Mouse (Mus musculus) spleen, embryonic (tissue): ENCODE data around the gene Hddc3.

Source experiments
- CTCF ChIA-PET: fragments of 350-600 bp; sonication (Branson Sonifier 250); formaldehyde crosslinking; loops from one replicate; lab custom pipeline; 2022; lab: Charles Lee

The Hddc3 gene

GRCm38 (mm10) chr7:80368635-80369421 is 25.9 kb downstream of the Hddc3 start:
- CTCF ChIA-PET, result interaction anchor here (0.7 to 1.0 kb wide), 4 partner anchors 18 to 415 kb away, joined by 3 to 7 read pairs (median 5); no protein-coding TSS in a partner anchor

- CTCF ChIA-PET, result interaction anchor here (0.6 to 1.0 kb wide), 5 partner anchors 17 to 414 kb away, joined by 3 to 7 read pairs (median 6); no protein-coding TSS in a partner anchor
Observed at GRCm38 (mm10) chr7:80369461-80369860, 26.6 kb downstream of the Hddc3 start.

- CTCF ChIA-PET, result interaction anchor here (0.6 to 1.0 kb wide), 3 partner anchors 17 to 111 kb away, joined by 4 to 6 read pairs (median 6); no protein-coding TSS in a partner anchor
Observed at GRCm38 (mm10) chr7:80369967-80370431, 27.1 kb downstream of the Hddc3 start.

- CTCF ChIA-PET, result interaction anchor here (0.6 kb wide), 1 partner anchor 138 kb away, joined by 4 read pairs; no protein-coding TSS in a partner anchor
Observed at GRCm38 (mm10) chr7:80370649-80371040, 27.7 kb downstream of the Hddc3 start.

- CTCF ChIA-PET, result interaction anchor here (0.6 to 0.8 kb wide), 2 partner anchors 138 to 207 kb away, joined by 3 to 4 read pairs; no protein-coding TSS in a partner anchor
Observed at GRCm38 (mm10) chr7:80371041-80371751, 28.3 kb downstream of the Hddc3 start, which contains the start of gene Man2a2. Gene Man2a2 (minus strand): TSS chr7:80371375.

- CTCF ChIA-PET, result interaction anchor here (0.6 to 0.8 kb wide), 5 partner anchors 41 to 281 kb away, joined by 3 to 12 read pairs (median 3); no protein-coding TSS in a partner anchor
Observed at GRCm38 (mm10) chr7:80372166-80372565, 29.3 kb downstream of the Hddc3 start.

GRCm38 (mm10) chr7:80372667-80373066 is 29.8 kb downstream of the Hddc3 start:
- CTCF ChIA-PET, result interaction anchor here (0.6 to 1.0 kb wide), 4 partner anchors 232 to 281 kb away, joined by 3 to 7 read pairs (median 4); no protein-coding TSS in a partner anchor

GRCm38 (mm10) chr7:80373352-80373751 is 30.4 kb downstream of the Hddc3 start:
- CTCF ChIA-PET, result interaction anchor here (0.6 to 1.0 kb wide), 3 partner anchors 12 to 232 kb away, joined by 3 to 5 read pairs (median 3); no protein-coding TSS in a partner anchor

GRCm38 (mm10) chr7:80373850-80374249 is 30.9 kb downstream of the Hddc3 start:
- CTCF ChIA-PET, result interaction anchor here (0.9 to 1.0 kb wide), 2 partner anchors 173 to 233 kb away, joined by 3 to 5 read pairs; no protein-coding TSS in a partner anchor

GRCm38 (mm10) chr7:80374280-80374679 is 31.4 kb downstream of the Hddc3 start:
- CTCF ChIA-PET, result interaction anchor here (0.6 to 0.7 kb wide), 2 partner anchors 12 to 259 kb away, joined by 5 to 19 read pairs; no protein-coding TSS in a partner anchor

- CTCF ChIA-PET, result interaction anchor here (0.6 to 0.7 kb wide), 2 partner anchors 12 to 260 kb away, joined by 5 to 19 read pairs; no protein-coding TSS in a partner anchor
Observed at GRCm38 (mm10) chr7:80374733-80375132, 31.8 kb downstream of the Hddc3 start.

GRCm38 (mm10) chr7:80375376-80376039 is 32.6 kb downstream of the Hddc3 start:
- CTCF ChIA-PET, result no interaction called here

GRCm38 (mm10) chr7:80376192-80376591 is 33.3 kb downstream of the Hddc3 start:
- CTCF ChIA-PET, result interaction anchor here (0.6 kb wide), 1 partner anchor 480 kb away, joined by 13 read pairs; no protein-coding TSS in a partner anchor

GRCm38 (mm10) chr7:80377471-80377870 is 34.6 kb downstream of the Hddc3 start:
- CTCF ChIA-PET, result interaction anchor here (2.7 kb wide), 1 partner anchor 36 kb away, joined by 10 read pairs; the partner anchor contains the start of genes Hddc3 and Unc45a

- CTCF ChIA-PET, result interaction anchor here (0.7 to 2.7 kb wide), 2 partner anchors 38 to 178 kb away, joined by 3 to 10 read pairs; partner anchors contain the start of genes Hddc3 and Unc45a
Observed at GRCm38 (mm10) chr7:80379531-80379930, 36.6 kb downstream of the Hddc3 start.

- CTCF ChIA-PET, result no interaction called here
Observed at GRCm38 (mm10) chr7:80382919-80383318, 40.0 kb downstream of the Hddc3 start.

- CTCF ChIA-PET, result interaction anchor here (0.5 to 1.0 kb wide), 9 partner anchors 12 to 798 kb away, joined by 3 to 19 read pairs (median 4); no protein-coding TSS in a partner anchor
Observed at GRCm38 (mm10) chr7:80386235-80386930, 43.5 kb downstream of the Hddc3 start.

- CTCF ChIA-PET, result interaction anchor here (0.7 to 1.0 kb wide), 4 partner anchors 13 to 37 kb away, joined by 4 to 19 read pairs (median 6); no protein-coding TSS in a partner anchor
Observed at GRCm38 (mm10) chr7:80387033-80387632, 44.2 kb downstream of the Hddc3 start.
